Mouse (Mus musculus) stomach, embryonic 15.5 days (tissue): Measurements from ENCODE around the gene Dennd5b. TPM values are rescaled to one million over a fixed set of nuclear protein-coding genes. Genes with fewer than 3 reads are reported as not detected.

Experiments
- ATAC-seq: fragments of 200-750 bp; cut with Nextera tagmentation; 2 replicates; pipeline ENCODE4 v1.8.0; 2017; ENCODE audit warnings: low read depth, moderate number of reproducible peaks, moderate TSS enrichment; ENCODE audit not compliant: insufficient read depth, low FRiP score
- H3K27ac ChIP-seq: fragments of 300-500 bp; sonication (generic); 2 replicates; pipeline ENCODE4 v1.5.1; 2015; ENCODE audit warnings: mild to moderate bottlenecking, inconsistent platforms
- H3K27me3 ChIP-seq: fragments of 300-500 bp; sonication (generic); replicated peaks from 2 replicates; pipeline ENCODE4 v1.6.1; 2015; ENCODE audit warnings: inconsistent platforms
- H3K36me3 ChIP-seq: fragments of 300-500 bp; sonication (generic); 2 replicates; pipeline ENCODE4 v1.6.1; 2015; ENCODE audit warnings: inconsistent platforms
- H3K4me1 ChIP-seq: fragments of 300-500 bp; sonication (generic); 2 replicates; pipeline ENCODE4 v1.6.1; 2015; ENCODE audit warnings: inconsistent platforms
- H3K4me2 ChIP-seq: fragments of 300-500 bp; sonication (generic); 2 replicates; pipeline ENCODE4 v1.6.1; 2015; ENCODE audit warnings: mild to moderate bottlenecking, inconsistent platforms
- H3K4me3 ChIP-seq: fragments of 300-500 bp; sonication (generic); replicated peaks from 2 replicates; pipeline ENCODE4 v1.5.1; 2015; ENCODE audit warnings: inconsistent platforms
- H3K9ac ChIP-seq: fragments of 300-500 bp; sonication (generic); 2 replicates; pipeline ENCODE4 v1.6.1; 2015; ENCODE audit warnings: inconsistent platforms
- H3K9me3 ChIP-seq: fragments of 300-500 bp; sonication (generic); 2 replicates; pipeline ENCODE4 v1.6.1; 2016; ENCODE audit warnings: inconsistent platforms
- WGBS: fragments of 180-500 bp; shearing (Covaris S2); methylation state at CpG from one replicate; pipeline ENCODE4 v1.1.7; 2015; 5-methylcytosine and 5-hydroxymethylcytosine counted together
- polyA plus RNA-seq: library from polyadenylated mRNA; unstranded; fragments of >200 nt; fragmentation: Nextera tagmentation; extraction: Ambion mirVana; gene quantifications from 2 replicates; pipeline ENCODE4 v1.2.1, GENCODE M21; 2015

The Dennd5b gene
- polyA plus RNA-seq, 1 experiment from 2014 or later, result 5.8 TPM

- no peak overlapping the region for H3K27ac ChIP-seq
- no peak for ATAC-seq
- H3K27me3 ChIP-seq, result no peaks in the 10 kb centered on the region
- no peak overlapping the region for H3K9ac ChIP-seq
- H3K9me3 ChIP-seq, result no peaks in the 10 kb centered on the region
- H3K4me3 ChIP-seq, result no peak overlapping the region
- no peak overlapping the region for H3K4me2 ChIP-seq
- 82% methylated on average over 5 of the region's 5 CpGs for WGBS
- H3K4me1 ChIP-seq, result no peaks in the 10 kb centered on the region
- no peaks in the 10 kb centered on the region for H3K36me3 ChIP-seq
Observed at GRCm38 (mm10) chr6:149060670-149061387, 40.7 kb downstream of the Dennd5b start.

- no peak overlapping the region for H3K4me3 ChIP-seq
- H3K36me3 ChIP-seq, result no peaks in the 10 kb centered on the region
- 34% methylated on average over 3 of the region's 3 CpGs for WGBS
- no peak for ATAC-seq
- no peak overlapping the region for H3K9ac ChIP-seq
- no peaks in the 10 kb centered on the region for H3K4me1 ChIP-seq
- no peaks in the 10 kb centered on the region for H3K9me3 ChIP-seq
- H3K4me2 ChIP-seq, result no peak overlapping the region
- no peaks in the 10 kb centered on the region for H3K27me3 ChIP-seq
- no peak overlapping the region for H3K27ac ChIP-seq
Observed at GRCm38 (mm10) chr6:149057947-149058391, 43.5 kb downstream of the Dennd5b start.

- no peak overlapping the region for H3K4me2 ChIP-seq
- WGBS, result 75% methylated on average over 2 of the region's 2 CpGs
- no peak overlapping the region for H3K27ac ChIP-seq
- no peak overlapping the region for H3K9ac ChIP-seq
- H3K27me3 ChIP-seq, result no peaks in the 10 kb centered on the region
- H3K4me3 ChIP-seq, result no peak overlapping the region
- ATAC-seq, result no peak
- H3K4me1 ChIP-seq, result no peaks in the 10 kb centered on the region
- H3K9me3 ChIP-seq, result no peaks in the 10 kb centered on the region
- no peaks in the 10 kb centered on the region for H3K36me3 ChIP-seq
Observed at GRCm38 (mm10) chr6:149054780-149055179, 46.7 kb downstream of the Dennd5b start.

- Histone ChIP-seq H3K9me3 (no peaks in the 10 kb centered on the region), H3K4me3 (no peak overlapping the region), H3K36me3 (no peaks in the 10 kb centered on the region), H3K27me3 (no peaks in the 10 kb centered on the region), H3K4me2 (no peak overlapping the region), H3K27ac (no peak overlapping the region), H3K9ac (no peak overlapping the region), H3K4me1 (no peaks in the 10 kb centered on the region)
- 50% methylated on average over 4 of the region's 4 CpGs for WGBS
- no peak for ATAC-seq
Observed at GRCm38 (mm10) chr6:149050978-149051723, 50.3 kb downstream of the Dennd5b start.

GRCm38 (mm10) chr6:149040099-149040498 is 61.4 kb downstream of the Dennd5b start:
- no peak overlapping the region for H3K27ac ChIP-seq
- no peaks in the 10 kb centered on the region for H3K27me3 ChIP-seq
- WGBS, result 79% methylated on average over 4 of the region's 4 CpGs
- H3K4me3 ChIP-seq, result no peak overlapping the region
- no peaks in the 10 kb centered on the region for H3K4me1 ChIP-seq
- H3K36me3 ChIP-seq, result 0 out of 2 replicates have a peak, but pooled peaks cover 4% of the 10 kb centered on the region
- H3K9me3 ChIP-seq, result no peaks in the 10 kb centered on the region
- no peak for ATAC-seq
- no peak overlapping the region for H3K9ac ChIP-seq
- no peak overlapping the region for H3K4me2 ChIP-seq

GRCm38 (mm10) chr6:149032198-149032597 is 69.3 kb downstream of the Dennd5b start:
- WGBS, result 87% methylated on average over 5 of the region's 5 CpGs
- no peak overlapping the region for H3K4me3 ChIP-seq
- no peak for ATAC-seq

GRCm38 (mm10) chr6:149031377-149031776 is 70.1 kb downstream of the Dennd5b start:
- Histone ChIP-seq H3K9ac (no peak overlapping the region), H3K4me3 (no peak overlapping the region), H3K9me3 (no peaks in the 10 kb centered on the region), H3K27ac (no peak overlapping the region), H3K4me1 (no peaks in the 10 kb centered on the region), H3K36me3 (no peaks in the 10 kb centered on the region), H3K27me3 (no peaks in the 10 kb centered on the region), H3K4me2 (no peak overlapping the region)
- no peak for ATAC-seq

More at GRCm38 (mm10) chr6:149032198-149032597, 69.3 kb downstream of the Dennd5b start:
- Histone ChIP-seq H3K4me2 (no peak overlapping the region), H3K27ac (no peak overlapping the region), H3K4me1 (no peaks in the 10 kb centered on the region), H3K9me3 (no peaks in the 10 kb centered on the region), H3K9ac (no peak overlapping the region), H3K36me3 (no peaks in the 10 kb centered on the region), H3K27me3 (no peaks in the 10 kb centered on the region)

- no peak for ATAC-seq
- no peaks in the 10 kb centered on the region for H3K4me1 ChIP-seq
- H3K4me3 ChIP-seq, result no peak overlapping the region
- no peaks in the 10 kb centered on the region for H3K36me3 ChIP-seq
- no peaks in the 10 kb centered on the region for H3K9me3 ChIP-seq
- H3K9ac ChIP-seq, result no peak overlapping the region
- H3K4me2 ChIP-seq, result no peak overlapping the region
- H3K27ac ChIP-seq, result no peak overlapping the region
- 80% methylated on average over 5 of the region's 5 CpGs for WGBS
- no peaks in the 10 kb centered on the region for H3K27me3 ChIP-seq
Observed at GRCm38 (mm10) chr6:149018431-149018830, 83.0 kb downstream of the Dennd5b start.

GRCm38 (mm10) chr6:149010766-149011301 is 90.6 kb downstream of the Dennd5b start:
- Histone ChIP-seq H3K36me3 (no peaks in the 10 kb centered on the region), H3K27ac (no peak overlapping the region), H3K9me3 (no peaks in the 10 kb centered on the region), H3K27me3 (no peaks in the 10 kb centered on the region), H3K4me2 (no peak overlapping the region), H3K4me1 (no peaks in the 10 kb centered on the region), H3K4me3 (no peak overlapping the region), H3K9ac (no peak overlapping the region)
- ATAC-seq, result no peak

- Histone ChIP-seq H3K27me3 (no peaks in the 10 kb centered on the region), H3K36me3 (no peaks in the 10 kb centered on the region), H3K4me2 (no peak overlapping the region), H3K9me3 (no peaks in the 10 kb centered on the region), H3K27ac (no peak overlapping the region), H3K4me1 (no peaks in the 10 kb centered on the region), H3K9ac (no peak overlapping the region), H3K4me3 (no peak overlapping the region)
- ATAC-seq, result no peak
- 86% methylated on average over 7 of the region's 7 CpGs for WGBS
Observed at GRCm38 (mm10) chr6:149005009-149005408, 96.5 kb downstream of the Dennd5b start.

GRCm38 (mm10) chr6:148994327-148994999 is 107.0 kb downstream of the Dennd5b start:
- H3K4me3 ChIP-seq, result no peak overlapping the region
- ATAC-seq, result no peak
- no peak overlapping the region for H3K27ac ChIP-seq
- no peaks in the 10 kb centered on the region for H3K9me3 ChIP-seq
- H3K4me1 ChIP-seq, result 0 out of 2 replicates have a peak, but pooled peaks cover 3% of the 10 kb centered on the region
- H3K27me3 ChIP-seq, result no peaks in the 10 kb centered on the region
- H3K4me2 ChIP-seq, result no peak overlapping the region
- WGBS, result 62% methylated on average over 5 of the region's 5 CpGs
- no peaks in the 10 kb centered on the region for H3K36me3 ChIP-seq
- no peak overlapping the region for H3K9ac ChIP-seq
